Mouse (Mus musculus): ENCODE data around the gene Lrrc15.

GRCm38 (mm10) chr16:30303411-30303810 lies 20.4 kb upstream of the Lrrc15 start:
- no peak for TF ChIP-seq CTCF (IDR thresholded peaks at IDR 0.05; ENCODE audit: extremely low read depth, insufficient read depth, insufficient read length, insufficient replicate concordance)
- no peak for TF ChIP-seq POLR2A (IDR thresholded peaks at IDR 0.05; ENCODE audit: low read depth, low read length)
